In the genomic region with DNA sequence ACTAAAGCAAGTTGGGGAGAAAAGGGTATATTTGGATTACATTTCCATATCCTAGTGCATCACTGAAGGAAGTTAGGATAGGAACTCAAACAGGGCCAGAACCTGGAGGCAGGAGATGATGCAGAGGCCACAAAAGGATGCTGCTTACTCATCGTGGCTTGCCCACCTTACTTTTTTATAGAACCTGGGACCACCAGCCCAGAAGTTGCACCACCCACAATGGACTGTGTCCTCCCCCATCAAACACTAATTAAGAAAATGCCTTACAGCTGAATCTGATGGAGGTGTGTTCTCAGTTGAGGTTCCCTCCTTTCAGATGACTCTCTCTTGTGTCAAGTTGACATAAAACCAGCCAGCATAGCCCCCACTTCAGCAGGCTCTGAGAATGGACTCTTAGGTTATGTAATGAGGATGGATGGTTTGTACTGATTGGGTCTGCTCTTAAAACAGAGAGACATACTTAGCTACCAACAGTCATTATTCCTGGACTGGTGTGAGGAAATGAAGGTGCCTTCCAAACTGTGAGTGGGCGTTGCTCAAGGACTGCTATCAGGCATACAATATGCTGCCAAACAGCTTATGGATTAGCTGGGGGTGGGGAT, we compare ENCODE assay signal across 22 mouse cellular contexts. TPM values are rescaled to one million over a fixed set of nuclear protein-coding genes. Genes with fewer than 3 reads are reported as not detected.
A peak's percentile ranks its signal among the peaks of the same experiment; 100 is the strongest.
DNase-seq lines count a peak whose midpoint lies in the region; ATAC-seq and TF ChIP-seq lines count a peak whose summit lies in the region.
"Had no signal": no experiment of that assay in that cellular context is flagged by ENCODE, and none has a peak within 500 bp of the region (broad histone marks: within the 10 kb centered on the region; RNA-seq: fewer than 3 reads in every experiment).

No protein-coding gene starts in this region.

- no peak overlapping the region for H3K4me3 ChIP-seq in heart, embryonic 10.5 days
- H3K4me3 ChIP-seq in forebrain, postnatal 0 days (ENCODE audit: low read depth, low read length): no peak overlapping the region
- H3K4me3 ChIP-seq: embryonic facial prominence, embryonic 13.5 days; embryonic facial prominence, embryonic 15.5 days; erythroblast, embryonic 14.5 days; forebrain, embryonic 13.5 days; forebrain, embryonic 15.5 days had no signal

- no peaks in the 10 kb centered on the region for H3K27me3 ChIP-seq in heart, embryonic 10.5 days (ENCODE audit: insufficient read depth, poor library complexity, severe bottlenecking)
- H3K27me3 ChIP-seq in forebrain, postnatal 0 days (ENCODE audit: insufficient read depth, low read length): no peaks in the 10 kb centered on the region
- H3K27me3 ChIP-seq: embryonic facial prominence, embryonic 13.5 days; embryonic facial prominence, embryonic 15.5 days; forebrain, embryonic 13.5 days; forebrain, embryonic 15.5 days had no signal

- H3K9ac ChIP-seq in forebrain, postnatal 0 days: no peak overlapping the region
- H3K9ac ChIP-seq: embryonic facial prominence, embryonic 13.5 days; embryonic facial prominence, embryonic 15.5 days; forebrain, embryonic 13.5 days; forebrain, embryonic 15.5 days had no signal

- H3K9me3 ChIP-seq in heart, embryonic 10.5 days: no peaks in the 10 kb centered on the region
- no peaks in the 10 kb centered on the region for H3K9me3 ChIP-seq in forebrain, postnatal 0 days (ENCODE audit: low read length)
- H3K9me3 ChIP-seq: embryonic facial prominence, embryonic 13.5 days; embryonic facial prominence, embryonic 15.5 days; forebrain, embryonic 13.5 days; forebrain, embryonic 15.5 days had no signal

- H3K27ac ChIP-seq in heart, embryonic 10.5 days: no peak overlapping the region
- no peak overlapping the region for H3K27ac ChIP-seq in forebrain, postnatal 0 days (ENCODE audit: low read depth, low read length)
- H3K27ac ChIP-seq: embryonic facial prominence, embryonic 13.5 days; embryonic facial prominence, embryonic 15.5 days; forebrain, embryonic 13.5 days; forebrain, embryonic 15.5 days had no signal

- no peaks in the 10 kb centered on the region for H3K36me3 ChIP-seq in heart, embryonic 10.5 days
- no peaks in the 10 kb centered on the region for H3K36me3 ChIP-seq in forebrain, postnatal 0 days (ENCODE audit: insufficient read depth)
- H3K36me3 ChIP-seq: embryonic facial prominence, embryonic 13.5 days; embryonic facial prominence, embryonic 15.5 days; forebrain, embryonic 15.5 days had no signal

- intact Hi-C loops in heart, postnatal 36 days (cut with DNase I): no loop called here

- no peak for TF ChIP-seq CTCF in forebrain, postnatal 0 days (IDR thresholded peaks at IDR 0.05; ENCODE audit: low read depth)

- H3K4me1 ChIP-seq in heart, embryonic 10.5 days: peaks cover 7% of the 10 kb centered on the region
- no peaks in the 10 kb centered on the region for H3K4me1 ChIP-seq in forebrain, postnatal 0 days (ENCODE audit: insufficient read depth)
- H3K4me1 ChIP-seq: embryonic facial prominence, embryonic 13.5 days; embryonic facial prominence, embryonic 15.5 days had no signal

- no peak overlapping the region for H3K4me2 ChIP-seq in forebrain, postnatal 0 days (ENCODE audit: low read depth)
- H3K4me2 ChIP-seq: embryonic facial prominence, embryonic 13.5 days; embryonic facial prominence, embryonic 15.5 days; forebrain, embryonic 13.5 days; forebrain, embryonic 15.5 days had no signal

- peak; percentile 52 for ATAC-seq in frontal cortex, adult (ENCODE audit: low TSS enrichment)
- no peak for ATAC-seq in forebrain, postnatal 0 days
- ATAC-seq: forebrain, embryonic 13.5 days; forebrain, embryonic 15.5 days had no signal

- 84% methylated on average over 2 of the region's 2 CpGs for WGBS in heart, embryonic 10.5 days
- 91% methylated on average over 2 of the region's 2 CpGs for WGBS in forebrain, postnatal 0 days

- DNase-seq in frontal cortex, postnatal 14 days (ENCODE audit: low spot score in 2 of 2): no peak
- peak; percentile 53 for DNase-seq in heart, embryonic 10.5 days (ENCODE audit: low spot score)
- no peak for DNase-seq in heart, postnatal 36 days
- peak; percentile 17 for DNase-seq in right cerebral cortex, postnatal 25 days
- DNase-seq in right cerebral cortex, postnatal 10 days (ENCODE audit: low spot score in 2 of 2): no peak
- DNase-seq in forebrain, postnatal 0 days: no peak
- DNase-seq: adrenal gland, adult 2 months; adrenal gland, postnatal 10 days; adrenal gland, postnatal 25 days; cerebellum, adult 11 months; cerebellum, adult 18-20 months; cerebellum, adult 8-10 months; cerebellum, adult 9-11 months; cerebellum, postnatal 14 days; cerebellum, postnatal 36 days; embryo, embryonic 11 days had no signal

RNA-seq across cellular contexts. Expression of a gene that starts 36.4 kb away (rescaled TPM):
- polyA plus RNA-seq in heart, embryonic 10.5 days (2016; fragmentation: Nextera tagmentation; extraction: Ambion mirVana): 12.9 and 18.4 TPM in 2 replicates
- total RNA-seq in heart, postnatal 36 days (2021): 10 to 100 TPM; 10.4 to 13.0 TPM
- 14.3 and 22.2 TPM in 2 replicates for total RNA-seq in forebrain, postnatal 0 days (2014; rRNA removed)
- 11.1 and 16.7 TPM in 2 replicates for polyA plus RNA-seq in forebrain, postnatal 0 days (2015; fragmentation: Nextera tagmentation; extraction: Ambion mirVana)

Comparison
In these comparisons a context has a peak if more than half of its experiments do, and no peak if none do; other contexts are left out.
1. DNase-seq: peak in heart, embryonic 10.5 days (single experiment) and right cerebral cortex, postnatal 25 days (single experiment); none in frontal cortex, postnatal 14 days (0 of 2), heart, postnatal 36 days (0 of 2), right cerebral cortex, postnatal 10 days (0 of 2) and forebrain, postnatal 0 days (single experiment).